Mouse (Mus musculus) limb, embryonic 10.5 days (tissue): ENCODE data around the gene Dld. TPM values are rescaled to one million over a fixed set of nuclear protein-coding genes. Genes with fewer than 3 reads are reported as not detected.
A peak's percentile ranks its signal among the peaks of the same experiment; 100 is the strongest.

Experiments
- DNase-seq: peaks from one replicate; pipeline ENCODE4 v3.0.0-alpha.2; 2017; ENCODE audit warnings: low spot score
- H3K27ac ChIP-seq: fragments of 300-500 bp; sonication (generic); 2 replicates; pipeline ENCODE4 v1.5.1; 2016; ENCODE audit warnings: mild to moderate bottlenecking
- H3K27me3 ChIP-seq: fragments of 300-500 bp; sonication (generic); 2 replicates; pipeline ENCODE4 v1.6.1; 2016; ENCODE audit warnings: low read depth, mild to moderate bottlenecking; ENCODE audit not compliant: poor library complexity, severe bottlenecking
- H3K36me3 ChIP-seq: fragments of 300-500 bp; sonication (generic); 2 replicates; pipeline ENCODE4 v1.6.1; 2016; ENCODE audit warnings: mild to moderate bottlenecking, moderate library complexity
- H3K4me1 ChIP-seq: fragments of 300-500 bp; sonication (generic); 2 replicates; pipeline ENCODE4 v1.6.1; 2016
- H3K4me3 ChIP-seq: fragments of 300-500 bp; sonication (generic); 2 replicates; pipeline ENCODE4 v1.5.1; 2016; ENCODE audit warnings: mild to moderate bottlenecking, moderate library complexity
- H3K9me3 ChIP-seq: fragments of 300-500 bp; sonication (generic); replicated peaks from 2 replicates; pipeline ENCODE4 v1.6.1; 2016; ENCODE audit warnings: mild to moderate bottlenecking
- WGBS: fragments of 180-500 bp; shearing (Covaris S2); methylation state at CpG from one replicate; pipeline ENCODE4 v1.1.7; 2016; 5-methylcytosine and 5-hydroxymethylcytosine counted together
- polyA plus RNA-seq: library from polyadenylated mRNA; unstranded; fragments of >200 nt; fragmentation: Nextera tagmentation; extraction: Ambion mirVana; gene quantifications from 2 replicates; pipeline ENCODE4 v1.2.1, GENCODE M21; 2016

The Dld gene
- 129 and 155 TPM in 2 replicates for polyA plus RNA-seq

DNA sequence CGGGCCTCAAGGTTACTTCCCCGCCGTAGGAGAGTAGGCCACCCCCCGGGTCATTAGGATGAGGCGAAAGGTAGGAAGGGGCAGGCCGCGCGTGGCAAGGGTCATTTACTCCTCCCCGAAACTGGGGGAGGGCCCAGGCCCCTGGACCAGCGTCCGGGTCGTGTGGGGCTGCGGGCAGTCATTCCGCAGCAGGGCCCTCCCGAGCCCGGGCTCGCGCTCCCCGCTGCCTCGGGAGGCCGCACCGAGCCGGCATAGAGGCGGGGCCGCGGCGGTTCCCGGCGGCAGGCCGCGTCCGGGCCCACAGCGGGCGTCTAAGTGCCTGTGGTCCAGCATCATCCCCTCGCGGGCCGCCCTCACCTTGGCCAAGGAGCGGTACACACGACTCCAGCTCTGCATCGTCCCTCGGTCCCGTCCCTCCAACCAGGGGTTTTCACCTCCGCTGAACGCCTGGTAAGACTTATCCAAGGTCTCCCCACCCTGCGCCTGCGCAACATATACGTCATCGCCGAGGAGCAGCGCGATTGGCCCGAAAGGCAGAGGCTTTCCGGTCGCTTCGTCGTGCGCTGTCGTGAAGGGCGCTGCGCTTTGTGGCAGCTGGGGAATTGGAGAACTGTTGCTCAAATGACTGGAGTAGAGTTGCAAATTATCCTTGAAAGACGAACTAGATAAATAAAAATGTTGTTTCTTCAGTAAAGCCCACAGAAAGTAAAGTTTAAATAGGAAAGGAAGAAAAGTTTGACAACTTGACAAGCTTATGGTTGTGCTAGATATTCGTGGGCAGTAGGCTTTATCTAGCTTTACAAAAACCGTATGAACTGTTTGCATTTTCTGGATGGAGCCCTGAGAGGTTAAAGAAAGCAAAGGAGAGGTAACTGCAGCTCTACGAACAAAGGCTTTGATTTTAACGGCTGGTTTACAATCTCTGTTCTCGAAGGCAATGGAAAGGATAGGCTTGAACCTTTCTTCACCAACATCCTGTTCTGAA is at the start of gene Dld:
Dld (minus strand) TSS at position 510 of the 985 bp plus-strand sequence.
- Histone ChIP-seq H3K27me3 (no peaks in the 10 kb centered on the region), H3K4me1 (peaks cover 8% of the 10 kb centered on the region), H3K27ac (peak within 1 kb of the TSS; percentile 93), H3K4me3 (peak within 1 kb of the TSS; percentile 95), H3K36me3 (peaks cover 31% of the 10 kb centered on the region), H3K9me3 (no peaks in the 10 kb centered on the region)
- DNase-seq = peak; percentile 96
- WGBS = 5% methylated on average over 66 of the region's 66 CpGs

DNA sequence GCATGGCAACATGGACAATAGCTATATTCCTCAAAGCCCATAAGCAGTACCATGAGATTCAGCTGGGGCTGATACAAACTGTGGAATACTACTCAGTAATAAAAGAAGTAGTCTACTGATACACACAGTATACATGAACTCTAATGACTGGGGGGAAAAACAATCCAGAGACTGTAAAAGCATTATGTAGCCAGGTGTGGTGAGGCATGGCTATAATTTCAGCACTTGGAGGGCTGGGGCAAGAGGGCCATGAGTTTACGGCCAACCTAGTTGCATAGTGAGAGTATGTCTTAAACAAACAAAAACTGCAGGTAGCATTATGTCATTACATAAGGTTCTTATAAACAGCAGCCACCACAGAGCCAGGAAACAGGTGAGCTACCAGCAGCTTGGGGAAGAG is 49.6 kb upstream of the Dld start:
- H3K36me3 ChIP-seq = no peaks in the 10 kb centered on the region
- DNase-seq = no peak
- no peaks in the 10 kb centered on the region for H3K9me3 ChIP-seq
- no peak overlapping the region for H3K4me3 ChIP-seq
- 85% methylated on average over 1 of the region's 1 CpGs for WGBS
- H3K27ac ChIP-seq = no peak overlapping the region
- no peaks in the 10 kb centered on the region for H3K27me3 ChIP-seq
- no peaks in the 10 kb centered on the region for H3K4me1 ChIP-seq

DNA sequence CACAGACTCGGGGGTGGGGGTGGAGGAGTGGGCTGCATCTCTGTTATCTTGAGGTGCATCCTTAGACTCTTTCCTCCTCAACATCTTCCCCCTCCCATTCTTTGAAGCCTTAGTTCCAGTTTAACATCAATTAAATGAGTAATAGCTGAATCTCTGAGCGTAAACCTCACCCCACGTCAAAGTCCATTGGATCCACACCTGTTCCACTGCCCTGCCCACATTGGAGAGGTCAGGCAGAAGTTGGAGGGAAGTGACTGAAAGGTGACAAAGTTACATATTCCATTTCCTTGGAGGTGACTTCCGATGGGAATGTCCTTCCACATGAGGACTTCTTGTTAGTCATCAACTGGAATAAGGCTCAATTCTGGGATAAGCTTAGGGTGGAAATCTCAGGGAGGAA is 46.5 kb upstream of the Dld start:
- H3K4me3 ChIP-seq = no peak overlapping the region
- no peaks in the 10 kb centered on the region for H3K9me3 ChIP-seq
- no peak overlapping the region for H3K27ac ChIP-seq
- H3K27me3 ChIP-seq = no peaks in the 10 kb centered on the region
- no peaks in the 10 kb centered on the region for H3K36me3 ChIP-seq
- DNase-seq = no peak
- WGBS = 90% methylated on average over 4 of the region's 4 CpGs
- no peaks in the 10 kb centered on the region for H3K4me1 ChIP-seq

DNA sequence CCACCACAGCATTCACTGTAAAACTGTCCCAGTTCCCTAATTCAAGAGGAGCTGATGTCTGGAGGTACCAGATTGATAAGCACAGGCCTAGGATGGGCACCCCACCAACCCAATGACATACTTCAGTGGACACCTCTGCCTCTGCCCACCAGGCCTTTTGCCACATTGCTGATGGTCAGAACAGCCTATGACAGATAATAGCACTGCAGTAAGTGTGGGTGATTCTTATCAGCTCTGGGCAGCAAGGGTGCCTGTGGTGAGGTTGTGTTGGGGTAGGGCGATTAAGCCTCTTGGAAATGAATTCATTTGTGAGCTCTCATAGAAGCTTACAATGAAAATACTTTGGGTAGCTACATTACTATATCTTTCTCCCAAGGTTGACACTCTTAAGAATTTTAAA is 44.6 kb upstream of the Dld start:
- Histone ChIP-seq H3K9me3 (no peaks in the 10 kb centered on the region), H3K36me3 (no peaks in the 10 kb centered on the region), H3K4me3 (no peak overlapping the region), H3K4me1 (no peaks in the 10 kb centered on the region), H3K27ac (no peak overlapping the region), H3K27me3 (no peaks in the 10 kb centered on the region)
- no peak for DNase-seq
- WGBS = 100% methylated on average over 1 of the region's 1 CpGs

DNA sequence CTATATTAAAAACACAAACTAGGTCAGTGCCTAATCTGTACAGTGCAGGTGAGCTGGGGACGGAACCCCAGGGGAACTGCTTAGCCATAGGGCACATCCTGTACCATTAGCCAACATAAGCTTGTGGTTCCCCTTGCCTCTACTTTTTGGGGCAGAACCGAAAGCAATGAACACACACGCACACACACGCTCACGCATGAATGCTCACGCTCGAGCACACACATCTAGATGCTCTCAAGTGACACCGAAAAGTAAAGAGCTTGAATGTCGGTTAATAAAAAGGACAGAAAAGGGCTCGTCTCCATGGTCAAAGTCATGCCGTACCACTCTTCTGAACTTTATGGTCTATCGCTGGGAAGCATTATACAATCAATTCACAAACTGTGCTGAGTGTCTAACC is 40.4 kb upstream of the Dld start:
- H3K27ac ChIP-seq = no peak overlapping the region
- H3K4me1 ChIP-seq = no peaks in the 10 kb centered on the region
- WGBS = 95% methylated on average over 12 of the region's 12 CpGs
- H3K9me3 ChIP-seq = no peaks in the 10 kb centered on the region
- H3K4me3 ChIP-seq = no peak overlapping the region
- no peak for DNase-seq
- H3K36me3 ChIP-seq = no peaks in the 10 kb centered on the region
- no peaks in the 10 kb centered on the region for H3K27me3 ChIP-seq

DNA sequence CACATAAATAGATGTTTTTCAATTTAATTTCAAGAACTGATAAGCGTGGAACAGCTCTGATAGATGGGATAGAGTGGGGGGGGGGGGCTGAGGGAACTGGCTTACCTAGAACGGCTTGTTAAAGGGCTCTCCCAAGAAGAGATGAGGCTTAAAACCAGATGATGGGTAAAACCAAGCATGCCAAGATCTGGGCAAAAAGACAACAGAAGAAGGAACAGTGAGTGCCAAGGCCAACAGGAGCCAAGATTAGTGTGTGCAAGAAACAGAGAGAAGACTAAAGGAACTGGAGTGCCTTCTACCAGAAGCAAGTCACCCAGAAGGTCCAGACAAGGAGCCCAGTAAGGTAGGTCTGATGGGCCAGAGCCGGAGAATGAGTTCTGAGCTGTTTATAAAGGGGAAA is 39.3 kb upstream of the Dld start, which contains the start of gene Slc26a3:
Slc26a3 (plus strand) TSS at position 301 of the 400 bp plus-strand sequence.
- Histone ChIP-seq H3K9me3 (no peaks in the 10 kb centered on the region), H3K27ac (no peak within 1 kb of the TSS), H3K4me3 (no peak within 1 kb of the TSS), H3K27me3 (no peaks in the 10 kb centered on the region), H3K4me1 (no peaks in the 10 kb centered on the region), H3K36me3 (no peaks in the 10 kb centered on the region)
- no peak for DNase-seq
- 89% methylated on average over 3 of the region's 3 CpGs for WGBS

DNA sequence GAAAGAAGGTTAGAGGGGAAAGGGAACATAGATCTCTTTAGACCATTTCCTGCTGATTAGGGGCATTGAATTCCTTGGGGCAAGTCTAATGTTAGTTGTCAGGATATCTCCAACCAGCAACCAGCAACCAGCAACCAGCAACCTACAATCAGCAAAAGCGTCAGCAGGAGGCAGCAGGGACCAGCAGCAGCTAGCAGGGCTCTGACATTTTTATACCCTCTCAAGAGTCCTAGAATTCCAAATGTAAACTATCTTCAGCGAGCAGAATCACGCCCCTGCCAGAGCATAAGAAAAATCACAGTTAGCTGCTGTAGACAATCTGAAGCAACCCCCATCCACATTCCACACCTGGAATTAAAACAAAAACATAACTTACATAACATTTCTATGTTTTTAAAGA is 36.0 kb upstream of the Dld start:
- 46% methylated on average over 3 of the region's 3 CpGs for WGBS
- no peak overlapping the region for H3K27ac ChIP-seq

DNA sequence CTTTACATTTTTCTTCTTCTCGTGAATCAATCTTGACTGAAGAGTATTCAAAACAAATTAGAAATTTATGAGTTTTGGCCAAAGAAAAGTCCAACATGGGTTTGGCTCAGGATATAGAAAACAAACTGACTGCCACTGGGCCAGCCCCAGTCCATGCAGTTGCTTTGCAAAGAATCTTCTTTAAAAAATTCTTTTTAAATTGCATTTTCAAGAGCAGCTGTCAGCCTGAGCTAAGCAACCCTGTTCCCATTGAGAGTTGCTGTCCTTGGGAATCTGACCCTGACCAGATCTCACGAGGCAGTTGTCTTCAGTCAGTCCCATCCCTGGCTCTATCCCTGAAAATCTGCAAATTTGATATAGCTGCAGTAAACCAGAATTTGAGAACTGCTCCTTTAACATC is 31.2 kb upstream of the Dld start:
- Histone ChIP-seq H3K4me3 (no peak overlapping the region), H3K36me3 (no peaks in the 10 kb centered on the region), H3K27ac (no peak overlapping the region), H3K9me3 (no peaks in the 10 kb centered on the region), H3K27me3 (no peaks in the 10 kb centered on the region), H3K4me1 (no peaks in the 10 kb centered on the region)
- DNase-seq = no peak
- 77% methylated on average over 2 of the region's 2 CpGs for WGBS

More for the DNA sequence above, 36.0 kb upstream of the Dld start:
- Histone ChIP-seq H3K4me1 (no peaks in the 10 kb centered on the region), H3K4me3 (no peak overlapping the region), H3K36me3 (no peaks in the 10 kb centered on the region), H3K27me3 (no peaks in the 10 kb centered on the region), H3K9me3 (no peaks in the 10 kb centered on the region)
- no peak for DNase-seq

DNA sequence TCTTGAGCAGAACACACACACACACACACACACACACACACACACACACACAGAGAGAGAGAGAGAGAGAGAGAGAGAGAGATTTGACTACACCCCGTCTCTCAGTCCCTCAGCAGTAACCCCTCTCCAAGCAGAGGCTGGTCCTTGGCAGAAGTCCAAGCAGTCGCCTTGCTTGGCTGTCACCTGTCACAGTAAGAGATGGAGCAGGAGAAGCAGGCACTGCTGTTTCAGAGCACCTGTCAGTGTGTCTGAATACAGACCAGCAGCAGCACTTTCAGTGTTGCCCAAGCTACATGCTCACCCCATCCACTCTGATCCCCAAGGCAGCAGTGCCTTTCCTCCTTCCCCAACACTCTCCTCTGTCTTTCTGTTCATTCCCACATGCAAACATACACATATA is 29.6 kb upstream of the Dld start:
- H3K9me3 ChIP-seq = no peaks in the 10 kb centered on the region
- H3K4me1 ChIP-seq = peaks cover 13% of the 10 kb centered on the region
- no peak overlapping the region for H3K27ac ChIP-seq
- no peak for DNase-seq
- H3K36me3 ChIP-seq = no peaks in the 10 kb centered on the region
- H3K4me3 ChIP-seq = no peak overlapping the region
- no peaks in the 10 kb centered on the region for H3K27me3 ChIP-seq
- 40% methylated on average over 2 of the region's 2 CpGs for WGBS

DNA sequence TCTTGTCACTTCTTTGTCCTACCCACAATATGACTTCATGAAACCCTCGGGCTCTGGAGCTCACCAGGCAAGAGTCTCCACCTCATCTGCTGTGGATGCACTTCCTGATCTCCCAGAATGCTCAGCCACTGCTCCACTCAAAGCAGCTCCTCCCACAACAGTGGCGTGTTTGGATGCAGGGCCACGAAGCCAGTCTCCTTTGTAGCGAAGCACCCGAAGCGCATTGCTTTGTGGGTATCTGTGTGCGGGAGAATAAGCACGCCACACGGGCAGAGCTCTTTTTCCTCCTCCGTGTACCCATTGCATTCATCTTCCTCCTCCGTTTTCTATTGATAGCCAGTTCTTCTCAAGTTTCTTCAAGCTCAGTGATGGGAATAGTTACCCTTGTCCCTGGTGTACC is 26.0 kb upstream of the Dld start:
- Histone ChIP-seq H3K27me3 (no peaks in the 10 kb centered on the region), H3K4me1 (peaks cover 22% of the 10 kb centered on the region), H3K36me3 (no peaks in the 10 kb centered on the region), H3K9me3 (no peaks in the 10 kb centered on the region), H3K4me3 (no peak overlapping the region), H3K27ac (peak overlapping the region; percentile 66; the same call in 1 of the 2 replicates)
- WGBS = 87% methylated on average over 11 of the region's 11 CpGs
- DNase-seq = no peak

DNA sequence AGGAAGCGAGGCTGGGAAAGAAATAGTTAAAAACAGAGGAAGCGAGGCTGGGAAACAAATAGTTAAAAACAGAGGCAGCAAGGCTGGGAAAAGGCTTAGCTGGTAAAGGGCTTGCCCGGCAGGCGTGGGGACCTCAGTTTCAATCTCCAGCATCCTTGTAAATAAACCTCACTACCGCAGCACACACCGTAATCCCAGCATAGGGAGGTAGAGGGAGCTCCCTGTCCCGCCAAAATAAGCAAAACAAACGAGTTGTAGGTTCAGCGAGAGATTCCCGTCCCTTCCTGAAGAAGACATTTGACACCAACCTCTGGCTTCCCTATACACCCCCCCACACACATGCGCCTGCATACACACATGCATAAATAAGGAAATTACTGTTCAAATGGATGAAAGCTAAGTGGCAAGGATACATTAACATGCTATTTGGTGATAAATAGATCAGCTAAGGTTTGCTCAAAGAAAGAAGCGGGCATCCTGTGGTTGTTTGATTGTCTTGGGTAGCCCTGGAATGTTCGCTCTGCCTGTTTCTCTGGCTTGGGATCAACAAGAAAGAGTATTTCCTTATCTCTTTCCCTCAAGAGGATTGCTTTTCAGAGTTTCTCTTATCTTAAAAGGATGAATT is 25.2 kb upstream of the Dld start:
- H3K36me3 ChIP-seq = no peaks in the 10 kb centered on the region
- no peaks in the 10 kb centered on the region for H3K27me3 ChIP-seq
- DNase-seq = peak; percentile 62
- peak overlapping the region; percentile 66; the same call in 1 of the 2 replicates for H3K27ac ChIP-seq
- no peaks in the 10 kb centered on the region for H3K9me3 ChIP-seq
- peak overlapping the region; percentile 44 for H3K4me3 ChIP-seq
- 15% methylated on average over 13 of the region's 13 CpGs for WGBS
- peaks cover 22% of the 10 kb centered on the region for H3K4me1 ChIP-seq

DNA sequence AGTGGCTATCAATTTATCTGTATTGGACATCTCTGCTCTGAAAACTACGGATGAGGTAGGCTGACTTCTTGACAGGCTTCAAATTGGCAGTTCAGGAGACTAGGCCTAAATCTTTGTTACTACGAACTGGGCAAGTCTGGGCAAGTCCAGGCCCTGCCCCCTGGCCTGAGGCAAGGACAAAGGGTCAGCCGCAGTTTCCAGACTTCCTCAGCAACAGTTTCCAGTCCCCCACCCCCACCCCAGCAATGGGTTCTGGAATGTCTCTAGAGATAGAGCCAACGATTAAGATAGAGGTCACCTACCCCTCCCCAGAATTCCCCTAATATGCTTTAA is 24.0 kb upstream of the Dld start:
- Histone ChIP-seq H3K9me3 (no peaks in the 10 kb centered on the region), H3K4me3 (no peak overlapping the region), H3K36me3 (no peaks in the 10 kb centered on the region), H3K4me1 (peaks cover 22% of the 10 kb centered on the region), H3K27ac (no peak overlapping the region), H3K27me3 (no peaks in the 10 kb centered on the region)
- DNase-seq = no peak
- WGBS = 68% methylated on average over 4 of the region's 4 CpGs

DNA sequence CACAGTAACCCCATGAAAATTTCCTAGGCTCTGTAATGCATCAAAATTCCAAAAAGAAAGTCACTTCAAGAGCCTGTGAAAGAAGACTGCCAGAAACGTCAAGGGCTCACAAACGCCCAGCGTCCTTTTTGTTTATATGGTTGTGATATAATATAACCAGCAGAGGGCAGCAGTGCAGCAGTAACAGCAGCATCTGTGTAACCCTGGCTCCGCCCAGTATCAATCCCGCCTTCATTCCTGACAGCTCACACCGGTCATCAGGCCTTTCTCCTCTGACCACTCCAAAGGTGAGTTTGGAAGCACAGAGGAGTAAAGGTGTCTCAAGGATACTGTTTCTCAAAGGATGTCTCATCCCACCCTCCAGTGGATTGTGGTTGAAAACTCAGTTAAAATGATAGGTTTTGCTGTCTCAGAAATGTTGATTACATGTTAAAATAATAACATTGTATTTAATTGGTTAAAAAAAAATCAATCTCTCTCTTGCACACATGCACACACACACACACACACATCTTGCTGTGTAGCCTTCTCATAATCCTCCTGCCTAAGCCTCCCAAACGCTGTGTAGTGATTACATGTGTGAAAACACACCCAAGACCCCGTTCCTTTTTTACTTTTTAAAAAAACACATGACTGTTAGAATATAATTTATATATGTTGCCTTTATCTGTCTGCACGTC is 23.5 kb upstream of the Dld start:
- peaks cover 22% of the 10 kb centered on the region for H3K4me1 ChIP-seq
- no peak overlapping the region for H3K4me3 ChIP-seq
- 47% methylated on average over 9 of the region's 9 CpGs for WGBS
- H3K27me3 ChIP-seq = no peaks in the 10 kb centered on the region
- H3K36me3 ChIP-seq = no peaks in the 10 kb centered on the region
- H3K27ac ChIP-seq = no peak overlapping the region
- no peaks in the 10 kb centered on the region for H3K9me3 ChIP-seq
- DNase-seq = peak; percentile 59
